Mouse (Mus musculus) urinary bladder, adult 18-20 months (tissue): ENCODE measurements around the gene Cd180.
"Not testable (repeated sequence)": the region's sequence is repeated elsewhere in the genome, so short reads cannot be mapped to it uniquely, and the experiment has no call there.

Experiments
- DNase-seq, 2 experiments: peaks; one replicate each; pipeline ENCODE4 v3.0.0; 2022; ENCODE audit warnings: low spot score in 2 of 2, mixed read lengths in 2 of 2

Gene Cd180

GRCm38 (mm10) chr13:102677602-102678001 lies 15.8 kb upstream of the Cd180 start:
- not testable (repeated sequence) for DNase-seq

GRCm38 (mm10) chr13:102678482-102678881 lies 14.9 kb upstream of the Cd180 start:
- peak; percentile 30 to 49 for DNase-seq

DNA sequence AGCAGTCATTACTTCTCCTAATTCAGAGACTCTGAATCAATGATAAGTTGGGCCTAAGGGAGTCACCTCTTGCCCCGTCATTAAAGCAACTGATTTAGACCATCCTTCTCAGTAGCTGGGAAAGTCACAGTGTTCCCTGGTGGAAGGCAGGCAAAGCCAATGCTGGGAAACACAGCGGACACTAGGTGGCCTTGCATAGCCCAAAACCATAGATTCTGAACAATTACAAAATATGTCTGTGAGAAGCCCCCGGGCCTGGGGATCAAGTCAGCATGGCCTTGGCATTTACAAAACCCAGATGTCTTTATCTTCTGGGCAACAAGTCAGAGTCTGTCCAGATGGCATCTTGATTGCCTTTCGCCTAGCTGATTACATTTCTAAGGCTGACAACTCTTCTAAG lies 8.5 kb upstream of the Cd180 start:
- DNase-seq = no peak

GRCm38 (mm10) chr13:102688121-102688520 lies 5.2 kb upstream of the Cd180 start:
- no peak for DNase-seq

DNA sequence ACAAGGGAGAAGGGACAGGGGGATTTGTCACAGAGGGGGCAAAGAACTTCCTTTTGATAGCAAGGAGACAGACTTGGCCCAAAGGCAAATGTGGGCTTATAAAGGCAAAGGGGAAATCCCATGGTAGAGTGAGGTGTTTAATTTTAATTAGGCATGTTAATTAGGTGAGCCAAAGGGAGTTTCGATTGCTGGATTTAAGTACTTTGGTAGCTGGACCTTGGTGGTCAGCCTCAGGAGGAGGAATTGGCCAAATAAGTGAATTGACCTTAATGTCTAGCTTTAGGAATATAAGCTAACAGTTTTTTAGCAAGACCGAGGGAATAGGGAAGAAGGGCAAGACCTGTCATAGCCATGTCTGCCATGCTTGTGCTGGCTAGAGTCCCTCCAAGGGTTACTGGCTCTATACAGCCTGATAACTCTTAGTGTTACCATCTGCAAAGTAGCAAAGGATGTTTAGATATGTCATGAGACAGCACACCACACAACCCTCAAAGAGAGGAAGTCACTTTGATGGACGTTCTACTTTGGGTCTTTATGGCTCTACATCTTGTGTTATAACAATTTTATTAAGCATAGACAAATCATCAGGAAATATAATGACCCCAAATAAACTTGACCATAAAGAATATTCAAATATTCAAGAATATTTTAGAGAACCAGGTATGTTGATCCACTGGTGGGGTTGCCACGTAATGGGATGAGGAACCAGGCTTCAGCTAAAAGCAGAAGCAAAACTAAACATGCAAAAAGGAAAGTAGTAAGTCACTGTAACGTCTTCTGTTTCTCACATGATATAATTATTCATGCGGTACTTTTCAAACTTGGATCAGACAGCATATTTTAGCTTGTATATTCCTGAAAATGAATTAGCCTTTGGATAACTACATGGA lies 3.9 kb upstream of the Cd180 start:
- no peak for DNase-seq

DNA sequence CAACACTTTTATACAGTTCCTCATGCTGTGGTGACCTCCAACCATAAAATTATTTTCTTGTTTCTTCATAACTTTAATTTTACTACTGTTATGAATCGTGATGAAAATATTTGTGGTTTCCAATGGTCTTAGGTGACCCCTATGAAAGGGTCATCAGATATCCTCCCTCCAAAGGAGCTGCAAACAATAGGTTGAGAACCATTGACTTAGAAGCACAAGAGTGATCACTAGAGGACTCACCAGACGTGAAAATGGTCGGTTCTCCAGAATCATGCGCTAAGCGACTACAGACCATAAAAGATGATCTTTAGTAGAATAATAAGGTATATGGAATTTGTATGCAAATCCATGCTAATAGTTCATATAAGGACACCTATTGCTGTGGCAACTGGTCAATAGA lies 3.2 kb upstream of the Cd180 start:
- DNase-seq = no peak

- DNase-seq = no peak
These were observed 1.8 kb upstream of the Cd180 start for GRCm38 (mm10) chr13:102691408-102692150.

DNA sequence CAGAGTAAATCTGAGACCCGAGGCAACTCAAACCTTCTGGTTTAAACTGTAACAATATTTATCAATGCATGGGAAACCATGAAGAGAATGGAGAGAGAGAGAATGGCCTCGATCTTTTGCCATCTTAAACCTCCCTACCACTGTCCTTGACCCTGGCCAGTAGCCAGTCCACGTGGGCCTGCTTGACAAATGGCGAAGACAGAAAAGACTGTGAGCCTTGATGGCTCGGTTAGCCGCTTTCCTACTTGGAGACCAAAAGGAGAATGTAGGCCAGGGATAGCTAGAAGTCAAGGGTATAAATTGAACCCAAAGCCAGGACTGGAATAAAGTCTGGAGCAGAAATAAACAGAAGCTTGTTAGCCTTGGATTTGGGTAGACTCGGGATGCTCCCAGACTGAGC lies 796 bp downstream of the Cd180 start:
- DNase-seq = no peak

GRCm38 (mm10) chr13:102695121-102695905 lies 2.0 kb downstream of the Cd180 start:
- no peak for DNase-seq

GRCm38 (mm10) chr13:102698335-102698734 lies 5.0 kb downstream of the Cd180 start:
- no peak for DNase-seq

GRCm38 (mm10) chr13:102698751-102699323 lies 5.5 kb downstream of the Cd180 start:
- DNase-seq = no peak

GRCm38 (mm10) chr13:102700176-102700575 lies 6.8 kb downstream of the Cd180 start:
- no peak for DNase-seq

GRCm38 (mm10) chr13:102700744-102701143 lies 7.4 kb downstream of the Cd180 start:
- DNase-seq = no peak

GRCm38 (mm10) chr13:102716973-102717372 lies 23.6 kb downstream of the Cd180 start:
- no peak for DNase-seq

DNA sequence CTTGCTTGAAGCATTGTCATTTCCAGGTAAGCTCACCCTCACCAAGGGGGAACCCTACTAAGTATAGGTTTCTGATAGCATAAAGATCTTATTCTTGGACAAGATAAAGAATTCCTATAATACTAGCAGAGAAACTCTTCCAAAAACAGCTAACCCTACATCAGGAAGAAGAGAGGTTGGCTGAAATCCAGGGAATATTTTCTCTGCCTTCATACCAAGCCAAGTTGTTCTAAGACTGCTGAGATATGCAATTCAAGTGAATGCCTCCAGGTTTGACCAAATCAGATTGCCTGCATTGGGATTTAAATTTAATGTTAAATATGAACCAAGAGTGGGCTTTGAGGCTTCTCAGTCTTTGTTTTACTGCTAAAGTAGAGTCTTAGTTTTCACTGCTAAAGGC lies 32.1 kb downstream of the Cd180 start:
- DNase-seq = no peak

- DNase-seq = no peak
These were observed 32.5 kb downstream of the Cd180 start for GRCm38 (mm10) chr13:102725906-102726305.

DNA sequence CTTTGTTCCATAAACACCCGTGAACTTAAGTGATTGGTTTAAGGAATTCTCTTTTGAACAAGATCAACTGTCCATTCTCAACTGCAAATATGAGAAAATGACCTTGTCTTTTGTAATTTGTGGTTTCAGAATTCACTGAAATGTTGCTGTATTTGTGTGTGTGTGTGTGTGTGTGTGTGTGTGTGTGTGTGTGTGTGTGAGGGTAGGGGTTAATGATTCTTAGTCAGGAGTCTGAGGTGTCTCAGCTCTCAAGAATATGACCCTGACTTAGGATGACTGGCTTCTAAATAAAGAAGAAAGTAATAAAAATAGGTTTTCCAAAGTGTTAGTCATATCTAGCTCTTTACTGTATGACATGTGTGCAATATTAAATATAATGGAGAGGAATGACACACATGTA lies 33.5 kb downstream of the Cd180 start:
- no peak for DNase-seq

DNA sequence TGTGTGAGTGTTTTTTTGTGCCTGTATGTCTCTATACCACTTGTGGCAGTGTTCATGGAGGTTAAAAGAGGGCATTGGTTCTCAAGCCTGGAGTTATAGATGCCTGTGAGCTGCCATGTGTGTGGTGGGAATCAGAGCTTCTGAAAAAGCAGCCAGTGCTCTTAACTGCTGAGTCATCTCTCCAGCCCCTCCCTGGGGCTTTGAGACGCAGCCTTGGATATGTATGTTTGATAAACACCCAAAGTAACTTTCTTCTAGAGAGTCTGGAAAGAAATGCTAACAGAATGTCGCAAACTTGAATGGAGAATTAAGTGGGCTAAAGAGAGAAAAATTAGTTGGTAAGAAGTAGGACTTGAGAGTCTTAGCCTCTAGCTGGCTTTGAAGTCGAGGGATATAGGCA lies 34.7 kb downstream of the Cd180 start:
- no peak for DNase-seq

DNA sequence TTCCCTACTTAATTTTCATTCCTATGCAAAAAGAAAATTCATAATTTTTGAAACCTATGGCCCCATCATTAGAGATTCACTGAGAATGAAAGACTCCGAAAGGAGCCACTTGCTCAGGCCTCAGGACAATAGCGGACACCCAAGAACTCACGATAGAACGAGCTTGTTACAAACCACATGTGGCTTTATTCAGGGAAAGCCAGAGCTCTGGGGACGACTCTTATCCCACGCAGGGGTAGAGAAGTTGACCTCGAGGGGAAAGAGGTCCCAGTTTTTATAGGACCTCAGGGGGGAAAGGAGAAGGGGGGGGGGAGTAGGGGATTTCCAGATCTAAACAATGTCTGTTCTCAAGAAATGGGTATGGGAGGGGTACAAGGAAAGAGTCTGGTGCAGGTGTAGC lies 35.6 kb downstream of the Cd180 start:
- DNase-seq = not testable (repeated sequence)

DNA sequence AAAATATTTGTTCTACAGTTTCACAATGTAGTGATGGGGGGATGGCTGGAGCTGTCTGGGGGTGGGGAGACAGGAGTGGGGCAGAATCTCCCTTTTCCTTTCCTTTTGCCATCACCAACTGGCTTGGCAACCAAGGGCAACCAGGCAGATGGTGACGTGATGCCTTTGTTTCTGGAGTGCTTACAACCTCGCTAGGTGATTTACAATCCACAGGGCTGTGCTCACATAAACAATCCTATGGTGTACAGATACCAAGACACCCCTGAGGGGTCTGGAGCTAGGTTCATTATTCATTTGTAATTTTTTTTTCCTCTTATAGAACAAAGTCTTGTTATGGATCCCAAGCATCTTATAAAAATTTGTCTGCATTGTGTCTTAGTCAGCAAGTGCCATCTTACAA lies 39.7 kb downstream of the Cd180 start:
- no peak for DNase-seq

DNA sequence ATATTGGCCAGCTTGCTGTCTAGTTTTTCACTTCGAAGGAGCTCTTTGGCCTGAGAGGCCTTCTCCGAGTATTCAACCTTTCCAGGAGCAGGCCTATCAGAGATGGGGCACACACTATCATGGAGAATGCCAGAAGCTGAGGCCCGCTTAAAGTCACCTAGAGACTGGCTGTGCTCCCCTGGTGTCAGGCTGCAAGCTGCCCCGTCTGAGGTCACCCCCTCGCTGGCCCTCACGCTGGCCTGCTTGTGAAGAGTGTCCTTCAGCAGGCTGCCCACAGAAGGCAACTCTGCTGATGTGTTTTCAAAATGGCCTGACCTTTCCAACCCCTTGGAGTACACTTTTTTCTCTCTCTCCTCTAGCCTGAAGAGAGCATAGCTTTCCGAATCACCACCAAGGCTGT lies 44.5 kb downstream of the Cd180 start:
- DNase-seq = no peak
